ENCODE assay signal across 8 mouse cellular contexts in genomic region chr9:107232140-107232539, GRCm38 (mm10). TPM values are rescaled to one million over a fixed set of nuclear protein-coding genes. Genes with fewer than 3 reads are reported as not detected.
A peak's percentile ranks its signal among the peaks of the same experiment; 100 is the strongest.
DNase-seq lines count a peak whose midpoint lies in the region; ATAC-seq lines count a peak whose summit lies in the region.

No protein-coding gene starts in this region.

- H3K36me3 ChIP-seq in lung, embryonic 16.5 days (ENCODE audit: control insufficient read depth, insufficient read depth, low read length) = no peaks in the 10 kb centered on the region
- no peaks in the 10 kb centered on the region for H3K36me3 ChIP-seq in limb, embryonic 13.5 days
- no peaks in the 10 kb centered on the region for H3K36me3 ChIP-seq in stomach, embryonic 15.5 days

- peaks cover 7% of the 10 kb centered on the region for H3K4me1 ChIP-seq in lung, embryonic 16.5 days (replicated peaks; ENCODE audit: control insufficient read depth, insufficient read depth, low read length)
- peaks cover 7% of the 10 kb centered on the region; the same call in 1 of the 2 replicates for H3K4me1 ChIP-seq in limb, embryonic 13.5 days
- H3K4me1 ChIP-seq in stomach, embryonic 15.5 days = peaks cover 10% of the 10 kb centered on the region

- DNase-seq in CD4-positive, CD25-positive, alpha-beta regulatory T cell, adult 2 months (ENCODE audit: low read depth, low spot score) = peak; percentile 10
- DNase-seq in lung, postnatal 10 days = no peak
- DNase-seq in embryo, embryonic 9.5 days (ENCODE audit: extremely low spot score) = no peak
- no peak for DNase-seq in left cerebral cortex, adult 9 months (ENCODE audit: low spot score in 2 of 2)

- H3K27me3 ChIP-seq in lung, embryonic 16.5 days (ENCODE audit: control insufficient read depth, insufficient read depth, low read depth, low read length) = peaks cover 78% of the 10 kb centered on the region
- peaks cover 92% of the 10 kb centered on the region for H3K27me3 ChIP-seq in limb, embryonic 13.5 days
- H3K27me3 ChIP-seq in stomach, embryonic 15.5 days (replicated peaks) = peaks cover 83% of the 10 kb centered on the region

- peak overlapping the region; percentile 98 for H3K4me2 ChIP-seq in lung, embryonic 16.5 days (ENCODE audit: low read depth, low read length)
- H3K4me2 ChIP-seq in limb, embryonic 13.5 days (replicated peaks) = peak overlapping the region; percentile 98
- H3K4me2 ChIP-seq in stomach, embryonic 15.5 days = peak overlapping the region; percentile 99

- H3K27ac ChIP-seq in lung, embryonic 16.5 days (ENCODE audit: low read length) = no peak overlapping the region
- no peak overlapping the region for H3K27ac ChIP-seq in limb, embryonic 13.5 days
- no peak overlapping the region for H3K27ac ChIP-seq in stomach, embryonic 15.5 days

- H3K9ac ChIP-seq in lung, embryonic 16.5 days (ENCODE audit: low read length) = no peak overlapping the region; the same call in 1 of the 2 replicates
- peak overlapping the region; percentile 65; the same call in 1 of the 2 replicates for H3K9ac ChIP-seq in limb, embryonic 13.5 days
- H3K9ac ChIP-seq in stomach, embryonic 15.5 days = no peak overlapping the region

- 18% methylated on average over 9 of the region's 9 CpGs for WGBS in lung, embryonic 16.5 days
- WGBS in limb, embryonic 13.5 days = 20% methylated on average over 9 of the region's 9 CpGs
- WGBS in stomach, embryonic 15.5 days = 21% methylated on average over 9 of the region's 9 CpGs

- no peaks in the 10 kb centered on the region for H3K9me3 ChIP-seq in lung, embryonic 16.5 days (ENCODE audit: control insufficient read depth, low read length)
- H3K9me3 ChIP-seq in limb, embryonic 13.5 days = no peaks in the 10 kb centered on the region
- H3K9me3 ChIP-seq in stomach, embryonic 15.5 days = no peaks in the 10 kb centered on the region

- peak overlapping the region; percentile 55 for H3K4me3 ChIP-seq in lung, embryonic 16.5 days (ENCODE audit: low read length)
- H3K4me3 ChIP-seq in limb, embryonic 13.5 days = peak overlapping the region; percentile 60
- H3K4me3 ChIP-seq in stomach, embryonic 15.5 days (replicated peaks) = peak overlapping the region; percentile 55

- no peak for ATAC-seq in CD4-positive, CD25-positive, alpha-beta regulatory T cell, adult 4 months
- ATAC-seq in lung, embryonic 16.5 days (ENCODE audit: low read depth) = no peak
- no peak for ATAC-seq in limb, embryonic 13.5 days (ENCODE audit: low FRiP score, low read depth)
- no peak for ATAC-seq in stomach, embryonic 15.5 days (ENCODE audit: insufficient read depth, low FRiP score, low read depth)

RNA-seq across cellular contexts. Expression of gene Dock3, which starts 0.4 kb away (rescaled TPM):
- polyA plus RNA-seq in CD4-positive, CD25-positive, alpha-beta regulatory T cell, adult 4 months (2017; shearing (Covaris generic)) = under 1 TPM in 1 of 2 experiments, not detected in 1; 0.05 TPM
- polyA plus RNA-seq in lung, embryonic 16.5 days (2015; fragmentation: Nextera tagmentation; extraction: Ambion mirVana) = 0.19 and 0.23 TPM in 2 replicates
- polyA plus RNA-seq in limb, embryonic 13.5 days (2015; fragmentation: Nextera tagmentation; extraction: Ambion mirVana) = 0.37 and 0.64 TPM in 2 replicates
- 0.62 and 0.99 TPM in 2 replicates for polyA plus RNA-seq in stomach, embryonic 15.5 days (2015; fragmentation: Nextera tagmentation; extraction: Ambion mirVana)

RNA-seq across cellular contexts. Expression of gene Mapkapk3, which starts 57.5 kb away (rescaled TPM):
- polyA plus RNA-seq in CD4-positive, CD25-positive, alpha-beta regulatory T cell, adult 4 months (2017; shearing (Covaris generic)) = 10 to 100 TPM; 52.7 to 58.5 TPM
- 17.8 and 20.6 TPM in 2 replicates for polyA plus RNA-seq in lung, embryonic 16.5 days (2015; fragmentation: Nextera tagmentation; extraction: Ambion mirVana)
- polyA plus RNA-seq in limb, embryonic 13.5 days (2015; fragmentation: Nextera tagmentation; extraction: Ambion mirVana) = 6.3 and 6.7 TPM in 2 replicates
- polyA plus RNA-seq in stomach, embryonic 15.5 days (2015; fragmentation: Nextera tagmentation; extraction: Ambion mirVana) = 35.3 and 38.0 TPM in 2 replicates
